Mouse (Mus musculus) midbrain, embryonic 14.5 days (tissue): ENCODE measurements around the gene Selenof. TPM values are rescaled to one million over a fixed set of nuclear protein-coding genes. Genes with fewer than 3 reads are reported as not detected.

Experiments used
- ATAC-seq: fragments of 200-750 bp; cut with Nextera tagmentation; 2 replicates; pipeline ENCODE4 v1.8.0; 2017; ENCODE audit warnings: moderate number of reproducible peaks, moderate library complexity; ENCODE audit not compliant: low FRiP score, low TSS enrichment
- DNase-seq: peaks from one replicate; pipeline ENCODE4 v3.0.0-alpha.2; 2015
- H3K27ac ChIP-seq: fragments of 300-500 bp; sonication (generic); replicated peaks from 2 replicates; pipeline ENCODE4 v1.5.1; 2014; ENCODE audit warnings: mild to moderate bottlenecking, low read depth, low read length, moderate library complexity
- H3K27me3 ChIP-seq: fragments of 300-500 bp; sonication (generic); 2 replicates; pipeline ENCODE4 v1.6.1; 2014; ENCODE audit warnings: low read length, control low read depth, mixed read lengths; ENCODE audit not compliant: control insufficient read depth, insufficient read depth
- H3K36me3 ChIP-seq: fragments of 300-500 bp; sonication (generic); 2 replicates; pipeline ENCODE4 v1.6.1; 2014; ENCODE audit warnings: low read length, control low read depth; ENCODE audit not compliant: control insufficient read depth, insufficient read depth
- H3K4me1 ChIP-seq: fragments of 300-500 bp; sonication (generic); 2 replicates; pipeline ENCODE4 v1.6.1; 2014; ENCODE audit warnings: mild to moderate bottlenecking, antibody characterized with exemption, low read length, control low read depth; ENCODE audit not compliant: control insufficient read depth, insufficient read depth
- H3K4me2 ChIP-seq: fragments of 300-500 bp; sonication (generic); 2 replicates; pipeline ENCODE4 v1.6.1; 2014; ENCODE audit warnings: mild to moderate bottlenecking, low read length, moderate library complexity
- H3K4me3 ChIP-seq: fragments of 300-500 bp; sonication (generic); replicated peaks from 2 replicates; pipeline ENCODE4 v1.5.1; 2014; ENCODE audit warnings: low read depth, low read length
- H3K9ac ChIP-seq: fragments of 300-500 bp; sonication (generic); replicated peaks from 2 replicates; pipeline ENCODE4 v1.6.1; 2014; ENCODE audit warnings: mild to moderate bottlenecking, low read length, moderate library complexity
- H3K9me3 ChIP-seq: fragments of 300-500 bp; sonication (generic); 2 replicates; pipeline ENCODE4 v1.6.1; 2016; ENCODE audit warnings: low read length, control low read depth, mixed read lengths; ENCODE audit not compliant: control insufficient read depth
- WGBS: fragments of 180-500 bp; shearing (Covaris S2); extraction: QIAGEN DNeasy Blood & Tissue Kit; methylation state at CpG from one replicate; pipeline ENCODE4 v1.1.7; 2014; 5-methylcytosine and 5-hydroxymethylcytosine counted together
- polyA plus RNA-seq: library from polyadenylated mRNA; unstranded; fragments of >200 nt; fragmentation: Nextera tagmentation; extraction: Ambion mirVana; gene quantifications from 2 replicates; pipeline ENCODE4 v1.2.1, GENCODE M21; 2014

The Selenof gene
- polyA plus RNA-seq, 1 experiment from 2014 or later, result 453 TPM

- Histone ChIP-seq H3K9ac (no peak overlapping the region), H3K4me2 (no peak overlapping the region), H3K4me1 (peaks cover 4% of the 10 kb centered on the region; the same call in 1 of the 2 replicates), H3K4me3 (no peak overlapping the region), H3K27me3 (no peaks in the 10 kb centered on the region), H3K27ac (no peak overlapping the region), H3K36me3 (no peaks in the 10 kb centered on the region), H3K9me3 (no peaks in the 10 kb centered on the region)
- WGBS, result 79% methylated on average over 6 of the region's 6 CpGs
- no peak for ATAC-seq
- no peak for DNase-seq
Measured at GRCm38 (mm10) chr3:144614277-144614676, 44.2 kb downstream of the Selenof start.

- ATAC-seq (no peak), DNase-seq (no peak)
- H3K9ac ChIP-seq, result no peak overlapping the region
- no peaks in the 10 kb centered on the region for H3K9me3 ChIP-seq
- no peaks in the 10 kb centered on the region for H3K36me3 ChIP-seq
- peaks cover 4% of the 10 kb centered on the region; the same call in 1 of the 2 replicates for H3K4me1 ChIP-seq
- H3K27me3 ChIP-seq, result no peaks in the 10 kb centered on the region
- no peak overlapping the region for H3K27ac ChIP-seq
- H3K4me2 ChIP-seq, result no peak overlapping the region
- H3K4me3 ChIP-seq, result no peak overlapping the region
- WGBS, result 92% methylated on average over 10 of the region's 10 CpGs
Measured at GRCm38 (mm10) chr3:144614698-144615097, 44.6 kb downstream of the Selenof start.

- WGBS, result 91% methylated on average over 9 of the region's 9 CpGs
- no peak for ATAC-seq
- DNase-seq, result no peak
- Histone ChIP-seq H3K4me1 (peaks cover 4% of the 10 kb centered on the region; the same call in 1 of the 2 replicates), H3K4me2 (no peak overlapping the region), H3K27ac (no peak overlapping the region), H3K4me3 (no peak overlapping the region), H3K9ac (no peak overlapping the region), H3K27me3 (no peaks in the 10 kb centered on the region), H3K36me3 (no peaks in the 10 kb centered on the region), H3K9me3 (no peaks in the 10 kb centered on the region)
Measured at GRCm38 (mm10) chr3:144615459-144615858, 45.4 kb downstream of the Selenof start.

GRCm38 (mm10) chr3:144616654-144617425 is 46.7 kb downstream of the Selenof start:
- WGBS, result 46% methylated on average over 8 of the region's 8 CpGs
- H3K27me3 ChIP-seq, result no peaks in the 10 kb centered on the region
- ATAC-seq (peak; percentile 89), DNase-seq (peak; percentile 94)
- no peaks in the 10 kb centered on the region for H3K36me3 ChIP-seq
- no peak overlapping the region for H3K4me3 ChIP-seq
- no peak overlapping the region for H3K27ac ChIP-seq
- H3K4me1 ChIP-seq, result peaks cover 1% of the 10 kb centered on the region; the same call in 1 of the 2 replicates
- no peak overlapping the region for H3K4me2 ChIP-seq
- no peak overlapping the region for H3K9ac ChIP-seq
- H3K9me3 ChIP-seq, result no peaks in the 10 kb centered on the region

- Histone ChIP-seq H3K4me3 (no peak overlapping the region), H3K4me2 (no peak overlapping the region), H3K27me3 (no peaks in the 10 kb centered on the region), H3K4me1 (no peaks in the 10 kb centered on the region), H3K36me3 (no peaks in the 10 kb centered on the region), H3K9ac (no peak overlapping the region), H3K27ac (no peak overlapping the region), H3K9me3 (no peaks in the 10 kb centered on the region)
- 89% methylated on average over 10 of the region's 10 CpGs for WGBS
- DNase-seq (no peak), ATAC-seq (no peak)
Measured at GRCm38 (mm10) chr3:144617633-144618180, 47.6 kb downstream of the Selenof start.

GRCm38 (mm10) chr3:144622930-144623612 is 53.0 kb downstream of the Selenof start:
- Histone ChIP-seq H3K4me2 (no peak overlapping the region), H3K9me3 (no peaks in the 10 kb centered on the region), H3K27me3 (no peaks in the 10 kb centered on the region), H3K9ac (no peak overlapping the region), H3K4me1 (no peaks in the 10 kb centered on the region), H3K27ac (no peak overlapping the region; the same call in 1 of the 2 replicates), H3K4me3 (no peak overlapping the region), H3K36me3 (no peaks in the 10 kb centered on the region)
- no peak for ATAC-seq
- DNase-seq, result peak; percentile 35
- 83% methylated on average over 13 of the region's 13 CpGs for WGBS

- DNase-seq, result no peak
- ATAC-seq, result no peak
Measured at GRCm38 (mm10) chr3:144625691-144626090, 55.6 kb downstream of the Selenof start.

GRCm38 (mm10) chr3:144628005-144628914 is 58.2 kb downstream of the Selenof start:
- no peak overlapping the region for H3K9ac ChIP-seq
- H3K27ac ChIP-seq, result no peak overlapping the region
- no peaks in the 10 kb centered on the region for H3K36me3 ChIP-seq
- H3K27me3 ChIP-seq, result no peaks in the 10 kb centered on the region
- no peaks in the 10 kb centered on the region for H3K4me1 ChIP-seq
- H3K4me2 ChIP-seq, result no peak overlapping the region
- ATAC-seq (no peak), DNase-seq (no peak)
- H3K4me3 ChIP-seq, result no peak overlapping the region
- H3K9me3 ChIP-seq, result no peaks in the 10 kb centered on the region
- WGBS, result 84% methylated on average over 11 of the region's 11 CpGs

More at GRCm38 (mm10) chr3:144625691-144626090, 55.6 kb downstream of the Selenof start:
- Histone ChIP-seq H3K27me3 (no peaks in the 10 kb centered on the region), H3K36me3 (no peaks in the 10 kb centered on the region), H3K27ac (no peak overlapping the region), H3K4me3 (no peak overlapping the region), H3K9me3 (no peaks in the 10 kb centered on the region), H3K4me1 (no peaks in the 10 kb centered on the region), H3K9ac (no peak overlapping the region), H3K4me2 (no peak overlapping the region)
- WGBS, result 83% methylated on average over 5 of the region's 5 CpGs
